Mouse (Mus musculus): ENCODE data around the gene Cwc25. TPM values are rescaled to one million over a fixed set of nuclear protein-coding genes. Genes with fewer than 3 reads are reported as not detected.
A peak's percentile ranks its signal among the peaks of the same experiment; 100 is the strongest.

The Cwc25 gene
- polyA plus RNA-seq, 1 experiment from 2014 or later: 14.2 TPM

DNA sequence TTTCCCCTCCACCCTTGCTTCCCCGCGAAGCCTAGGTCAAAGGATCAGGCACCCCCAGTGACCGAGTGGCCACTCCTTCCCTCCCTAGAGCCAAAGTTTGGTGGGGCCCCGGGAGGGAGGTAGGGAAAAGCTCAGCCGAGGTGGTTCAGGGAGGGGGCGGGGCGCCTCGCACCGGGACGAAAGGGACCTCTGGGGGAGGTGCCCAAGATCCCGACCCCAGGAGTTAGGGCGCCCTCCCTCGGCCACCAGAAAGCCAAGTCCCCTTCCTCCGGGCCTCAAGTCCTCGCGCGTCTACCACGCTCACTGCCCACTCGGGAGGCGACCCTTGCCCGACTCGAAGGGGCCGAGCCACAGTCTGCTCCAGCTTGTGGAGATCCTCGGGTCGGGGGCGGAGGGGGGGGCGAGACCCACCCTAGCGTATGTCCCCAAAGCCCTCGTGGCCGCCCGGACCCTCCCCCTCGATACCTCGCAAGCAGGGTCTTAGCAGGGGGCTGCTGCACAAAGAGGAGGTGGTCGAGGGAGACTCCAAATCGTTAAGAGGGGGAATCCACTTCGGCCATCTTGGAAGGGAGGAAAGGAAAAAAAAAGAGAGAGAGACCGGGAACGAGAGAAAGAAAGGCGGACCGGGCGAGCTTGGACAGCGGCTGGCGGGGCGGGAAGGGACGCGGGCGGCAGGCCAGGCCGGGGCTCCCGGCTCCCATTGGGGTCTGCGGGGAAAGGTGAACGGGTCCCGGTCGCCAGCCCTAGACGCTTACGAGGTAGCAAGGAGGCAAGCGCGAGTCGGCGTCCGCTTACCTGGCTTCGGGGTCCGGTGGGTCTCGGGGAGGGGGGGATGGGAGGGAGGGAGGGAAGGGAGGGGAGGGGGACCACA, 67.4 kb downstream of the Cwc25 start:
- peak overlapping the region; percentile 99 for H3K27ac ChIP-seq (ENCODE audit: low read depth)
- H3K9me3 ChIP-seq (ENCODE audit: low read depth, low read length): no peaks in the 10 kb centered on the region
- ATAC-seq (ENCODE audit: insufficient read depth): no peak
- H3K27me3 ChIP-seq (ENCODE audit: insufficient read depth, low read length): no peaks in the 10 kb centered on the region
- TF ChIP-seq CTCF (IDR thresholded peaks at IDR 0.05; ENCODE audit: low read depth): peak; percentile 61
- H3K4me3 ChIP-seq (ENCODE audit: low read depth, low read length): peak overlapping the region; percentile 93
- DNase-seq: peak; percentile 79
- H3K4me2 ChIP-seq: peak overlapping the region; percentile 84
- WGBS: under 1% methylated on average over 63 of the region's 63 CpGs
- peaks cover 32% of the 10 kb centered on the region for H3K4me1 ChIP-seq (ENCODE audit: insufficient read depth)
- H3K9ac ChIP-seq: peak overlapping the region; percentile 95
- H3K36me3 ChIP-seq (ENCODE audit: insufficient read depth): peaks cover 4% of the 10 kb centered on the region; the same call in 1 of the 2 replicates

DNA sequence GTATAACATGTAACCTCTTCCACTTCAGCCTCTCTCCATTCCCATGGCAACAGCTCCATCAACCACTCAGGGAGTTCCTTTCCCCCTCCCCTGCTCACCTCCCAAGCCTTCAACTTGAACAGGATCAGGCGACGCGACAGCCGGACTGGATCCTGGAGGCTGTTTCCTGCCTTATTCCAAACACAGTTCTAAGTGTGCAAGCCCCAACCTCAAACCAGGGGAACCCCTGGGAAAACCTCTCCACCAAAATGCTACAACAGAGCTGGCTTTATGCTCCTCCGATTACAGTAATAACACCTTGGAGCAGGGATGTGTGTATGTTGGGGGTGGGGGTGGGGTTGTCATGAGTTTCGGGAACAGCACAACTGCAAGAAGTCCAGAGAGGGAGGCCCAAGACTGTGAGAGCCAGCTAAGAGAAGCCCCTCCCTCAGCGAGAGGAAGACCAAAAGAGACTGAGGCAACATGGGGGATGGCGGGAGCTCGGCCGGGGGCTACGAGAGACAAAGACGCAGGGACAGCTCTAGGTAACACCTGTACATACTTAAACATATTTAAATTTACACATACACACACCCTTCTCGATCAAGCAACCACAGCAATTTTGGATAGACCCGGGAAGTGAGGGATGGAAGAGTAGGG, 68.3 kb downstream of the Cwc25 start:
- Histone ChIP-seq H3K4me1 (ENCODE audit: insufficient read depth) (peaks cover 31% of the 10 kb centered on the region), H3K36me3 (ENCODE audit: insufficient read depth) (peaks cover 11% of the 10 kb centered on the region; the same call in 1 of the 2 replicates), H3K4me3 (ENCODE audit: low read depth, low read length) (peak overlapping the region; percentile 93), H3K27me3 (ENCODE audit: insufficient read depth, low read length) (no peaks in the 10 kb centered on the region), H3K27ac (ENCODE audit: low read depth) (peak overlapping the region; percentile 99), H3K9ac (peak overlapping the region; percentile 95), H3K4me2 (peak overlapping the region; percentile 84), H3K9me3 (ENCODE audit: low read depth, low read length) (no peaks in the 10 kb centered on the region)
- ATAC-seq (ENCODE audit: insufficient read depth) (no peak), DNase-seq (peak; percentile 62)
- WGBS: 2% methylated on average over 14 of the region's 14 CpGs
- no peak for TF ChIP-seq CTCF (IDR thresholded peaks at IDR 0.05; ENCODE audit: low read depth)

DNA sequence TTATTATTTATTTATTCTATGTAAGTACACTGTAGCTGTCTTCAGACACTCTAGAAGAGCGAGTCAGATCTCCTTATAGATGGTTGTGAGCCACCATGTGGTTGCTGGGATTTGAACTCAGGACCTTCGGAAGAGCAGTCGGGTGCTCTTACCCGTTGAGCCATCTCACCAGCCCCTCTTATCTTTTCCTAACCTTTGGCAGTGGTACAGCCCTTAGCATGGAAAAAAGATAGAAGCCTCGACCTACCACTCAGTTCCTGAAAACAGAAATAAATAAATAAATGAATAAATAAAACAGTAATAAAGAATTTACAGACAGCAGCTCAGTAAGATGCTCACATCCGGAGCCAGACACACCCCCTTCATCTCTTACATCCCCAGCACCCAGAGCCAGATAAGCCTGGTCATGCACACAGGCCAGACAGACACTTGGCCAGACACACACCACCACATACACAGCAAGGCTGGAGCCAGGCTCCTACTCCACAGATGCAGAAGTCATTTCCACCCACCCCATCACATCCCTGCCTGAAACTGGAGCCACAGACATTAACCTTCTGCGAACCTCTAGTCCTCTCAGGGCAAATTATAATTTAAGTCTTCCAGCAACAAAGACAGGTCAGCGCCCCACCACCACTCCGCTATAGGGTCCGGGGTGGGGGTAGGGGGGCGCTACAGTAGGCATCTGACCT, 69.0 kb downstream of the Cwc25 start:
- no peaks in the 10 kb centered on the region for H3K27me3 ChIP-seq (ENCODE audit: insufficient read depth, low read length)
- H3K36me3 ChIP-seq (ENCODE audit: insufficient read depth): peaks cover 18% of the 10 kb centered on the region
- no peak for ATAC-seq (ENCODE audit: insufficient read depth)
- H3K4me3 ChIP-seq (ENCODE audit: low read depth, low read length): peak overlapping the region; percentile 93
- WGBS: 44% methylated on average over 11 of the region's 11 CpGs
- H3K27ac ChIP-seq (ENCODE audit: low read depth): peak overlapping the region; percentile 99; the same call in 1 of the 2 replicates
- no peaks in the 10 kb centered on the region for H3K9me3 ChIP-seq (ENCODE audit: low read depth, low read length)
- TF ChIP-seq CTCF (IDR thresholded peaks at IDR 0.05; ENCODE audit: low read depth): no peak
- DNase-seq: peak; percentile 24
- peaks cover 31% of the 10 kb centered on the region for H3K4me1 ChIP-seq (ENCODE audit: insufficient read depth)
- peak overlapping the region; percentile 84 for H3K4me2 ChIP-seq
- peak overlapping the region; percentile 95 for H3K9ac ChIP-seq

DNA sequence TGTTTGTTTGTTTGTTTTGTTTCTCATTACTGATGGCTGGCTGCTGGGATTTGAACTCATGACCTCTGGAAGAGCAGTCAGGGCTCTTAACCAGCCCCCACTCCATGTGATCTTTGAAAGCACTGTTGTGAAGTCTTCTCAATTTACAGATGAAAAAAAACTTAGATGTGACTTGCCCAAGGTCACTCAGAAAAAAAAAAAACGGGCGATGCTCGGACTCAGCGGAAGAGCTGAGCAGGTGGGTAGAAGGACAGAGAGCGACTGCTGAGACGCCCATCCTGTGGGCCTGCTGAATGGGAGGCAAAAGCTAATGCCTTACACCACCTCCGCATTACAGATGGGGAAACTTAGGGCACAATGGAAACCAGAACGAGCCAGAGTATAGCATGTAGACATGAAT, 69.7 kb downstream of the Cwc25 start:
- H3K27me3 ChIP-seq (ENCODE audit: insufficient read depth, low read length): no peaks in the 10 kb centered on the region
- H3K9ac ChIP-seq: no peak overlapping the region
- H3K9me3 ChIP-seq (ENCODE audit: low read depth, low read length): no peaks in the 10 kb centered on the region
- H3K27ac ChIP-seq (ENCODE audit: low read depth): no peak overlapping the region
- H3K4me1 ChIP-seq (ENCODE audit: insufficient read depth): peaks cover 29% of the 10 kb centered on the region
- no peak overlapping the region for H3K4me3 ChIP-seq (ENCODE audit: low read depth, low read length)
- peak overlapping the region; percentile 84; the same call in 1 of the 2 replicates for H3K4me2 ChIP-seq
- DNase-seq (no peak), ATAC-seq (ENCODE audit: insufficient read depth) (no peak)
- 72% methylated on average over 8 of the region's 8 CpGs for WGBS
- TF ChIP-seq CTCF (IDR thresholded peaks at IDR 0.05; ENCODE audit: low read depth): no peak
- peaks cover 25% of the 10 kb centered on the region for H3K36me3 ChIP-seq (ENCODE audit: insufficient read depth)

DNA sequence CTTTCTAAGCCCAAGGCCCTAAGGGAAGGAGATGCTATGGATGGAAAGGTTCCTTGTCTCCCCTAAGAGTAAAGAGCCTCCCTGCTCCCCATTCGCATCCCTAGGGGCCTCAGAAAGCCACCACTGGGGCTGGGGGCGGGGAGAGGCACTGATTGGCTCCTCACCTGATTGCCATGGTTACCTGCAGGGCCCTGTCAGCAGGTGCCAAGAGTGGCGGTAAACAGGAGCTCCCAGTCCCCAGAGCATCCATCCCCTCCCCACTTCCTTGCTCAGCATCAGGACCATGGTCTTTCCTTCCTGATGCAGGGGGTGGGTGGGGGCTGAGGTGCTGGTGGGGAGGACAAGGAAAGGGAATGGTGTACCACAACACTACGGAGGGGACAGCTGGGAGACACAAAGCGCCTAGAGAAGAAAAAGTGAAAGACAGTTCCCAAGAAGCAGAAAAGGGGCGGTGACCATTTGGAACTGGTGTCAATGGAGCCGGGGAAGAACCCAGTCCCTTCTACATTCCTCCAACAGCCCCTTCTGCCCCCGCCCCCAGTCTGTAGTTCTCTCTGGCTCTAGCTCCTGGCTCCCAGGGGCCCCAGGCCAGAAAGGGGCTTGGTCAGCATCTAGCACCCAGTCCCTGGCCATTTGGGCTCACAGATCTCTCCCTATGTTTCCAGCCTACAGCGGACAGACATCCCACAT, 70.5 kb downstream of the Cwc25 start:
- ATAC-seq (ENCODE audit: insufficient read depth) (no peak), DNase-seq (no peak)
- TF ChIP-seq CTCF (IDR thresholded peaks at IDR 0.05; ENCODE audit: low read depth): no peak
- no peak overlapping the region for H3K4me3 ChIP-seq (ENCODE audit: low read depth, low read length)
- peak overlapping the region; percentile 21 for H3K4me2 ChIP-seq
- peak overlapping the region; percentile 32 for H3K9ac ChIP-seq
- H3K9me3 ChIP-seq (ENCODE audit: low read depth, low read length): no peaks in the 10 kb centered on the region
- 53% methylated on average over 9 of the region's 9 CpGs for WGBS
- H3K27me3 ChIP-seq (ENCODE audit: insufficient read depth, low read length): no peaks in the 10 kb centered on the region
- H3K4me1 ChIP-seq (ENCODE audit: insufficient read depth): peaks cover 24% of the 10 kb centered on the region
- H3K27ac ChIP-seq (ENCODE audit: low read depth): peak overlapping the region; percentile 75
- peaks cover 33% of the 10 kb centered on the region for H3K36me3 ChIP-seq (ENCODE audit: insufficient read depth)

Small RNA genes within 50 kb of the gene (microRNA-seq; reads per million reads assigned to microRNA genes)
- not detected for gene Mir8102 (ENCODE audit: borderline number of aligned reads)

Other genes starting within 250 kb of the Cwc25 start
- gene Srcin1, start 190.4 kb downstream of the Cwc25 start, polyA plus RNA-seq (2014; fragmentation: Nextera tagmentation; extraction: Ambion mirVana): 0.68 and 0.70 TPM in 2 replicates
- gene Epop, start 136.9 kb downstream of the Cwc25 start, polyA plus RNA-seq (2014; fragmentation: Nextera tagmentation; extraction: Ambion mirVana): 6.1 and 7.4 TPM in 2 replicates
- 5.2 TPM in 2 replicates for gene Mllt6, start 103.1 kb downstream of the Cwc25 start, polyA plus RNA-seq (2014; fragmentation: Nextera tagmentation; extraction: Ambion mirVana)
- gene Cisd3, start 80.7 kb downstream of the Cwc25 start, polyA plus RNA-seq (2014; fragmentation: Nextera tagmentation; extraction: Ambion mirVana): 27.1 and 35.3 TPM in 2 replicates
- gene Pcgf2, start 66.1 kb downstream of the Cwc25 start, polyA plus RNA-seq (2014; fragmentation: Nextera tagmentation; extraction: Ambion mirVana): 16.0 and 19.7 TPM in 2 replicates
- 496 and 514 TPM in 2 replicates for gene Psmb3, start 63.2 kb downstream of the Cwc25 start, polyA plus RNA-seq (2014; fragmentation: Nextera tagmentation; extraction: Ambion mirVana)
- 1.3 and 2.3 TPM in 2 replicates for gene Pip4k2b, start 21.9 kb downstream of the Cwc25 start, polyA plus RNA-seq (2014; fragmentation: Nextera tagmentation; extraction: Ambion mirVana)
- gene 1700001P01Rik, start 9.4 kb upstream of the Cwc25 start, polyA plus RNA-seq (2014; fragmentation: Nextera tagmentation; extraction: Ambion mirVana): 0.32 TPM in 1 of 2 replicates, not detected in the other
- gene Rpl23, start 15.9 kb upstream of the Cwc25 start, polyA plus RNA-seq (2014; fragmentation: Nextera tagmentation; extraction: Ambion mirVana): 663 and 721 TPM in 2 replicates
- gene Lasp1, start 32.4 kb upstream of the Cwc25 start, polyA plus RNA-seq (2014; fragmentation: Nextera tagmentation; extraction: Ambion mirVana): 110 and 123 TPM in 2 replicates
- gene B230217C12Rik, start 74.2 kb upstream of the Cwc25 start, polyA plus RNA-seq (2014; fragmentation: Nextera tagmentation; extraction: Ambion mirVana): 6.1 and 6.8 TPM in 2 replicates
- 0.84 and 0.85 TPM in 2 replicates for gene Fbxo47, start 117.6 kb upstream of the Cwc25 start, polyA plus RNA-seq (2014; fragmentation: Nextera tagmentation; extraction: Ambion mirVana)
- 0.53 and 0.64 TPM in 2 replicates for gene Plxdc1, start 219.9 kb upstream of the Cwc25 start, polyA plus RNA-seq (2014; fragmentation: Nextera tagmentation; extraction: Ambion mirVana)
- gene Arl5c, start 229.6 kb upstream of the Cwc25 start, polyA plus RNA-seq (2014; fragmentation: Nextera tagmentation; extraction: Ambion mirVana): 11.4 and 11.5 TPM in 2 replicates